Mouse (Mus musculus) forebrain, embryonic 15.5 days (tissue): ENCODE results near the gene Fam160a1. TPM values are rescaled to one million over a fixed set of nuclear protein-coding genes. Genes with fewer than 3 reads are reported as not detected.

Source experiments
- ATAC-seq: fragments of 200-750 bp; cut with Nextera tagmentation; replicated peaks from 2 replicates; pipeline ENCODE4 v1.8.0; 2017; ENCODE audit warnings: mild to moderate bottlenecking, moderate TSS enrichment, moderate library complexity
- H3K27ac ChIP-seq: fragments of 300-500 bp; sonication (generic); replicated peaks from 2 replicates; pipeline ENCODE4 v1.5.1; 2015; ENCODE audit warnings: mild to moderate bottlenecking, inconsistent platforms
- H3K27me3 ChIP-seq: fragments of 300-500 bp; sonication (generic); 2 replicates; pipeline ENCODE4 v1.6.1; 2015; ENCODE audit warnings: inconsistent platforms
- H3K36me3 ChIP-seq: fragments of 300-500 bp; sonication (generic); 2 replicates; pipeline ENCODE4 v1.6.1; 2015; ENCODE audit warnings: mild to moderate bottlenecking, inconsistent platforms
- H3K4me1 ChIP-seq: fragments of 300-500 bp; sonication (generic); 2 replicates; pipeline ENCODE4 v1.6.1; 2015; ENCODE audit warnings: inconsistent platforms
- H3K4me2 ChIP-seq: fragments of 300-500 bp; sonication (generic); replicated peaks from 2 replicates; pipeline ENCODE4 v1.6.1; 2015; ENCODE audit warnings: mild to moderate bottlenecking, inconsistent platforms
- H3K4me3 ChIP-seq: fragments of 300-500 bp; sonication (generic); 2 replicates; pipeline ENCODE4 v1.5.1; 2015; ENCODE audit warnings: mild to moderate bottlenecking, inconsistent platforms
- H3K9ac ChIP-seq: fragments of 300-500 bp; sonication (generic); replicated peaks from 2 replicates; pipeline ENCODE4 v1.6.1; 2015; ENCODE audit warnings: mild to moderate bottlenecking, inconsistent platforms
- H3K9me3 ChIP-seq: fragments of 300-500 bp; sonication (generic); 2 replicates; pipeline ENCODE4 v1.6.1; 2016; ENCODE audit warnings: inconsistent platforms
- WGBS: fragments of 180-500 bp; shearing (Covaris S2); methylation state at CpG from one replicate; pipeline ENCODE4 v1.1.7; 2015; ENCODE audit warnings: mixed read lengths; 5-methylcytosine and 5-hydroxymethylcytosine counted together
- polyA plus RNA-seq: library from polyadenylated mRNA; unstranded; fragments of >200 nt; fragmentation: Nextera tagmentation; extraction: Ambion mirVana; gene quantifications from 2 replicates; pipeline ENCODE4 v1.2.1, GENCODE M21; 2015

Fam160a1 gene
- polyA plus RNA-seq, 1 experiment from 2014 or later, result 1.5 TPM

DNA sequence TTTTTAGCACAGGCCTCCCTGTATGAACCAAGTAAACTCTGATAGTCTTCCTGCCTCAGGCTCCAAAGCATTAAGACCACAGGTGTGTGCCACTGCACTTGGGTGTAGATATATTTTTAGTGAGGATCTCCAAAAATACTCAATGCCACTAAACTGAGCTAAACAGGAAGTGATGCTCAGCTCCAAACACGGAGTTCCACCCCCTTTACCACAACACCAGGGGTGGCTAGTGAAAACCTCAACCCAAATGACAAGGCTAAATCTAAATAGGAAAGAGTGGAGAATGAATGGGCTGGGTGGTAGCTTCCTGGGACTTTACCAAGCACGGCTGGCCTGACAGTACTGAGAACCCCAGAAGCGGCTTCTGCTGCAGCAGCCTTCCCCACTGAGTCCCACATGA, 124.1 kb downstream of the Fam160a1 start:
- Histone ChIP-seq H3K27me3 (no peaks in the 10 kb centered on the region), H3K9me3 (no peaks in the 10 kb centered on the region), H3K4me1 (no peaks in the 10 kb centered on the region), H3K9ac (no peak overlapping the region), H3K36me3 (no peaks in the 10 kb centered on the region), H3K4me3 (no peak overlapping the region), H3K4me2 (no peak overlapping the region), H3K27ac (no peak overlapping the region)
- 36% methylated on average over 3 of the region's 3 CpGs for WGBS
- ATAC-seq, result no peak

- Histone ChIP-seq H3K4me1 (no peaks in the 10 kb centered on the region), H3K36me3 (no peaks in the 10 kb centered on the region), H3K9me3 (no peaks in the 10 kb centered on the region), H3K27ac (no peak overlapping the region), H3K4me3 (no peak overlapping the region), H3K27me3 (no peaks in the 10 kb centered on the region), H3K9ac (no peak overlapping the region), H3K4me2 (no peak overlapping the region)
- no peak for ATAC-seq
- 66% methylated on average over 4 of the region's 4 CpGs for WGBS
Measured at GRCm38 (mm10) chr3:85691134-85691533, 126.0 kb downstream of the Fam160a1 start.

DNA sequence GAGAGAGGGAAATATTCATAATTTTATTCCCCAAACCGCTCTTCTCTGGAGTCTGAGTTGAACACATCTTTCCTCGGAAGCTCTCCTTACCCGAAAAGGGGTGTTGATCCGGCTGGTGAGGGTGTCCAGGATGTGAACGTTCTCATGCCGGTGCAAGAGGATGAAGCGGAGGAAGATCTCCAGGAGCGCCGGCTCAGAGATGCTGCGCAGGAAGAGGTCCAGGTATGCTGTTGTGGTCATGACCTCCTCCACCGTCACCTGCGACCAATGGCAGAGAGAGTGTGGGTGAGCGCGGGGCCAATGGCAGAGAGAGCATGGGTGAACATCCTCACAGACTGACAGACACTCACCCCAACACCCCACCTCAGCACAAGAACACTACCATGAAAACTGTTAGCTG, 128.8 kb downstream of the Fam160a1 start:
- Histone ChIP-seq H3K9ac (no peak overlapping the region), H3K4me1 (no peaks in the 10 kb centered on the region), H3K27ac (no peak overlapping the region), H3K4me3 (no peak overlapping the region), H3K27me3 (no peaks in the 10 kb centered on the region), H3K4me2 (no peak overlapping the region), H3K36me3 (no peaks in the 10 kb centered on the region), H3K9me3 (no peaks in the 10 kb centered on the region)
- ATAC-seq, result no peak
- 93% methylated on average over 14 of the region's 14 CpGs for WGBS

GRCm38 (mm10) chr3:85685271-85685670, 131.8 kb downstream of the Fam160a1 start:
- Histone ChIP-seq H3K27ac (no peak overlapping the region), H3K36me3 (no peaks in the 10 kb centered on the region), H3K27me3 (no peaks in the 10 kb centered on the region), H3K4me1 (no peaks in the 10 kb centered on the region), H3K4me3 (no peak overlapping the region), H3K9ac (no peak overlapping the region), H3K9me3 (no peaks in the 10 kb centered on the region), H3K4me2 (no peak overlapping the region)
- no peak for ATAC-seq
- WGBS, result 84% methylated on average over 8 of the region's 8 CpGs

DNA sequence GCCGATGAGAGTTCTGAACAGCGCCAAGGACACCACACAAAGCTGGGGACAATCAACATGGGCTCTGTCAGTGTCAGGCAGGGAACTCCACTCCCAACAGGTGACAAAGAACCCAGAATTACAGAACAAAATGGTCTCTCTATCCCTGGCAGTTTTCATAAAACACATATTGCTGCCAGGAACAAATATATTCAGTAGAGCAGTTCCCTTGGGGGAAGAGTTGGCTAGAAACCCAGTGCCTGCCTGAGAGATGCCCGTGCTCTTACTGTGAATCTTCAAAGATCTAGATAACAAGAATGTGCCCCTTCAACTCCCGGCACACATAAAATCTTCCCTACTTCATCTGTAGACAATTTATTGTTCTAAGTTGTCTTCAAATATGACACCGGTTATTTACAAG, 133.5 kb downstream of the Fam160a1 start:
- Histone ChIP-seq H3K27me3 (no peaks in the 10 kb centered on the region), H3K4me1 (no peaks in the 10 kb centered on the region), H3K36me3 (no peaks in the 10 kb centered on the region), H3K9ac (no peak overlapping the region), H3K4me3 (no peak overlapping the region), H3K4me2 (no peak overlapping the region), H3K27ac (no peak overlapping the region), H3K9me3 (no peaks in the 10 kb centered on the region)
- ATAC-seq, result no peak
- WGBS, result 90% methylated on average over 5 of the region's 5 CpGs

DNA sequence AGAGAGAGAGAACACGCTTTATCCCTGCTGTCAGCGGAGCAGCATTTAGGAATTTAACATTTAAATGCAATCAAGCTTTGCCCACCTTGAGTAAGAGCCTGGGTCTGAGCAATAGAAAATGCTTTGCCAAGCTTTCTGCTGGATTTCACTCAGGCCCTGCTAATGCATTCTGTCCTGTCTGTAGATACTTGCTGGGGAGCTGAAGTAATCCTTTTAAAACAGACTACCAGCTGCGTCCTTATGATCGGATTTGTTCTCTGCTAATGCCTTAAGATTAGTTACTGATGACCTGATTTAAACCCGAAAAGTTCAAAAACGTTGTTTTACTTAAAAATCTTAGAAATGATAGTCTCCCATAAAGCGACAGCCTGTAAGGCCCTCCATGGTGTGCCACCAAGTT, 136.0 kb downstream of the Fam160a1 start:
- Histone ChIP-seq H3K27me3 (no peaks in the 10 kb centered on the region), H3K36me3 (no peaks in the 10 kb centered on the region), H3K4me1 (no peaks in the 10 kb centered on the region), H3K27ac (no peak overlapping the region), H3K9me3 (no peaks in the 10 kb centered on the region), H3K4me2 (no peak overlapping the region), H3K9ac (no peak overlapping the region), H3K4me3 (no peak overlapping the region)
- WGBS, result 48% methylated on average over 7 of the region's 7 CpGs
- ATAC-seq, result no peak

DNA sequence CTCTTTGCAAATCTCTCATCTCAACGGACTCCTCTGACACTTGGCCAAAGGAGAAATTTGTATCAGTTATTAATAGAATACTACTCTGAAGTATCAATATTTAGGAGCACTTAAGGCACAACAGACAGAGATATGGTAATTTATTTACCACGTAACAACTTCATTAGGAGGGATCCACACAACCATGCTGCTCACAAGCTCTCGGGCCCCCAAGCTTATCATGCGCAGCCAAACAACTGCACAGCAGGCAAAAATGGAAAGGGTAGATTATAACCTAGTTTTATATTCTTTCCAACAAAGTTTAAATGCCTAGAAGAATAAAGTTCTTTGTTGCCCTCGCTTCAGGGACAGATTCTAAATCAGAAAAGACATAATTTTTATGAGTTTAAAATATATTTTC, 137.1 kb downstream of the Fam160a1 start:
- Histone ChIP-seq H3K4me2 (no peak overlapping the region), H3K9ac (no peak overlapping the region), H3K27ac (no peak overlapping the region), H3K4me3 (no peak overlapping the region), H3K36me3 (no peaks in the 10 kb centered on the region), H3K9me3 (no peaks in the 10 kb centered on the region), H3K4me1 (no peaks in the 10 kb centered on the region), H3K27me3 (no peaks in the 10 kb centered on the region)
- no peak for ATAC-seq
- 89% methylated on average over 5 of the region's 5 CpGs for WGBS

DNA sequence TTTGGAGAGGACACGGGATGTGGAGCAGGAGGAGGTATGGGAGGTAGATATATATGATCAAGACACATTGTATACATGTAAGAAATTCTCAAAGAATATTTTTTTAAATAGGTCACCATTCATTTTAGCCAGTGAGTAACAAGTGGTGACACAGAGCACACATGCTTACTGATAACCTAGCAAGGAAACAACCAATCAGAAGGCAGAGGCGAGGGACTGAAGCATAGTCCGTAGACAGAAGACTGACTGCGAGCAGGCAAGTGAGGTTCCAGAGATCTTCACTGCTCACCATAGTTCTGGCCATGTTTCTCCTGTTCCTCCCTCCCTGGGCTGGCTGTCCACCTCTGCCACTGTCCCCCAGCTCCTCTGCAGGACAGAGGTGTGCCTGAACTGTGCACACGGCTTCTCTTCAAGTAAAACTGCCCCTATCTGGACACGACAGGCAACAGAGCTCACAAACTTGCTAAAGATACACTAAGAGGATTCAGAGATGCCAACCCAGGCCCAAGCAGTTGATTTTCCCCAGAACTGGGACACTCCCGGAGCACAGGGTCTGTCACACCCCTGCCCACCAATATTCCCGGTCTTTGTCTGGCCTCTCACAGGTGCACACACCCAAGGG, 137.7 kb downstream of the Fam160a1 start:
- Histone ChIP-seq H3K9ac (no peak overlapping the region), H3K27ac (no peak overlapping the region), H3K4me1 (no peaks in the 10 kb centered on the region), H3K36me3 (no peaks in the 10 kb centered on the region), H3K9me3 (no peaks in the 10 kb centered on the region), H3K27me3 (no peaks in the 10 kb centered on the region), H3K4me2 (no peak overlapping the region), H3K4me3 (no peak overlapping the region)
- WGBS, result 84% methylated on average over 8 of the region's 8 CpGs
- ATAC-seq, result no peak

- no peak overlapping the region for H3K9ac ChIP-seq
- H3K4me3 ChIP-seq, result no peak overlapping the region
- no peaks in the 10 kb centered on the region for H3K27me3 ChIP-seq
- ATAC-seq, result no peak
- no peaks in the 10 kb centered on the region for H3K9me3 ChIP-seq
- H3K27ac ChIP-seq, result no peak overlapping the region
- no peak overlapping the region for H3K4me2 ChIP-seq
- no peaks in the 10 kb centered on the region for H3K4me1 ChIP-seq
- 81% methylated on average over 3 of the region's 3 CpGs for WGBS
- no peaks in the 10 kb centered on the region for H3K36me3 ChIP-seq
Measured at GRCm38 (mm10) chr3:85677952-85678351, 139.1 kb downstream of the Fam160a1 start.

DNA sequence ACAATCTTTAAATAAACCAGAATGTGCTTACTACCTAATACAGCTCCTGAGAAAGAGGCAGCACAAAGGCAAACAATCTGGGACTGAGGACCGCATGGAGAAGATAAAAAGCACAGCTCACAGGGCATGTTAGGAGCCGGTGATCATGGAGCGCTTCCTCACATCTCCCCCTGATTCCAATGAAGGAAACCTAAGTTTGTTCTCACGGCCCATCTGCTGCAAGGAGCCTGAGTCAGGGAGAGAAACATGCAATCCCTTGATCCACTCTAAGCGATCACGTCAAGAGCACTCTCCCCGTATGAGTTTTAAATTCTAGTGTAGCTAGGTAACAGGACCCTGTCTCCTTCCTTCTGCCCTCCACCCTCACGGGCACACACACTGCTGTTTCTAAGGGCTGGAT, 140.0 kb downstream of the Fam160a1 start:
- Histone ChIP-seq H3K36me3 (no peaks in the 10 kb centered on the region), H3K4me3 (no peak overlapping the region), H3K4me2 (no peak overlapping the region), H3K4me1 (no peaks in the 10 kb centered on the region), H3K27me3 (no peaks in the 10 kb centered on the region), H3K27ac (no peak overlapping the region), H3K9ac (no peak overlapping the region), H3K9me3 (no peaks in the 10 kb centered on the region)
- no peak for ATAC-seq
- WGBS, result 86% methylated on average over 8 of the region's 8 CpGs

DNA sequence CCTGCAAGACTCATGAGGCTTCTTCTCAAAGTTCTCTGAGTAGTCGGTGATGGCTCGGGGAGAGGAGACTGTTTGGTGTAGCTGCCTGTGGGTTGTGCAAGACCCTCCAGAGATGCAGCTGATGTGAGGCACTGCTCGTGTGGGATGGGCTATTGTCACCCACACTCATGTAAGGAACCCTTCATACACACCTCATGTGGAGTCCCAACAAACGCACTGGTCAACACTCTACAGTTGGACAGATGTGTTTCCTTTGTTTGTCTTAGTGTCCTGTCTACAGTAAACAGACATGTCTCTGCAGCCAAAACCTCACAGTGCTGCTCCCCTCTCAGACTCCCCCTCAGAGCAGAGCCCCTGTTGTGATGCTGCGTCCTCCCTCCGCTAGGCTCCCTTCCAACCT, 147.2 kb downstream of the Fam160a1 start:
- Histone ChIP-seq H3K27ac (no peak overlapping the region), H3K27me3 (no peaks in the 10 kb centered on the region), H3K9me3 (no peaks in the 10 kb centered on the region), H3K4me2 (no peak overlapping the region), H3K4me3 (no peak overlapping the region), H3K9ac (no peak overlapping the region), H3K36me3 (no peaks in the 10 kb centered on the region), H3K4me1 (no peaks in the 10 kb centered on the region)
- 82% methylated on average over 6 of the region's 6 CpGs for WGBS
- no peak for ATAC-seq

DNA sequence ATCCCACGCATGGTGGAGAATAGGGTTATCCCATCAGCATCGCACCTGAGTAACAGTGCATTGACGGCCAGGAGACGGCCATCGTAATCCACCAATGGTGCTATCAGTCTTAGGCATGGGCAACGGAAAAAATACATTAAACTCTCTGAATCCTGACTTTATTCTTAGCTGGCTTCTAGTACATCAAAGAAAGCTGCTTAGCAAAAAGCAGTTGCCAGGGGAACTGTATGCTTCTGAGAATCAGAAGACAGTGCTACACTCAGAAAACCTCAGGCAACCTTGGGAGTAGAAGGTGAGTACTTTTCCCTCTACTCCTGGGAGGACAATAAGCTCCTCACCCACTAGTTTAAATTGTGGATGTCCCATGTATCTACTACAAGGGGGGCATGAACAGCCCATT, 149.4 kb downstream of the Fam160a1 start:
- no peaks in the 10 kb centered on the region for H3K36me3 ChIP-seq
- H3K27ac ChIP-seq, result no peak overlapping the region; the same call in 1 of the 2 replicates
- no peaks in the 10 kb centered on the region for H3K27me3 ChIP-seq
- peaks cover 2% of the 10 kb centered on the region for H3K4me1 ChIP-seq
- ATAC-seq, result no peak
- H3K4me2 ChIP-seq, result no peak overlapping the region
- 91% methylated on average over 6 of the region's 6 CpGs for WGBS
- no peaks in the 10 kb centered on the region for H3K9me3 ChIP-seq
- H3K4me3 ChIP-seq, result no peak overlapping the region
- no peak overlapping the region for H3K9ac ChIP-seq

GRCm38 (mm10) chr3:85666736-85667135, 150.4 kb downstream of the Fam160a1 start:
- WGBS, result 65% methylated on average over 12 of the region's 12 CpGs

More at GRCm38 (mm10) chr3:85666736-85667135, 150.4 kb downstream of the Fam160a1 start:
- no peak overlapping the region for H3K9ac ChIP-seq
- H3K4me1 ChIP-seq, result peaks cover 10% of the 10 kb centered on the region
- no peak; the same call in 1 of the 2 replicates for ATAC-seq
- H3K36me3 ChIP-seq, result no peaks in the 10 kb centered on the region
- peak overlapping the region; percentile 36; the same call in 1 of the 2 replicates for H3K27ac ChIP-seq
- no peak overlapping the region for H3K4me3 ChIP-seq
- no peaks in the 10 kb centered on the region for H3K27me3 ChIP-seq
- H3K4me2 ChIP-seq, result no peak overlapping the region
- no peaks in the 10 kb centered on the region for H3K9me3 ChIP-seq
